Mouse (Mus musculus): ENCODE measurements at regions not wholly inside any gene's neighbourhood (a gene's known extent, or its start where the extent isn't known, plus 50 kb on each side); places are given as distances from the start of the nearest gene placed in this dataset.

GRCm38 (mm10) chr9:60968281-60969031 lies 174.1 kb downstream of the Uaca start:
- no peak for TF ChIP-seq POLR2A (IDR thresholded peaks at IDR 0.05; ENCODE audit: low read depth, low read length)
- no peak for TF ChIP-seq CTCF (IDR thresholded peaks at IDR 0.05; ENCODE audit: borderline replicate concordance, insufficient read depth, low read length)

Measured in embryonic fibroblast, embryonic 13.5 days (primary cell).